Mouse (Mus musculus) MEL-GATA-1-ER (cell line): Measurements from ENCODE around the gene Cgn.

ENCODE experiments used
- DNase-seq: peaks from one replicate; pipeline ENCODE4 v3.0.0-alpha.2; 2012; ENCODE audit warnings: low read depth; ENCODE audit errors: extremely low read depth

Cgn gene

GRCm38 (mm10) chr3:94786367-94786835 is at the start of gene Cgn:
Gene Cgn, minus strand, starts transcription at chr3:94786492.
- peak; percentile 88 for DNase-seq

GRCm38 (mm10) chr3:94835396-94835795 is 49.1 kb upstream of the Cgn start:
- DNase-seq: no peak

GRCm38 (mm10) chr3:94833358-94833757 is 47.1 kb upstream of the Cgn start:
- no peak for DNase-seq

- no peak for DNase-seq
Observed at GRCm38 (mm10) chr3:94832701-94833100, 46.4 kb upstream of the Cgn start.

GRCm38 (mm10) chr3:94832100-94832499 is 45.8 kb upstream of the Cgn start:
- DNase-seq: no peak

GRCm38 (mm10) chr3:94824110-94824509 is 37.8 kb upstream of the Cgn start:
- no peak for DNase-seq

GRCm38 (mm10) chr3:94822082-94822481 is 35.8 kb upstream of the Cgn start:
- no peak for DNase-seq

GRCm38 (mm10) chr3:94821008-94821638 is 34.8 kb upstream of the Cgn start:
- no peak for DNase-seq

GRCm38 (mm10) chr3:94819452-94820425 is 33.4 kb upstream of the Cgn start:
- no peak for DNase-seq

- DNase-seq: no peak
Observed at GRCm38 (mm10) chr3:94817731-94818130, 31.4 kb upstream of the Cgn start.

- no peak for DNase-seq
Observed at GRCm38 (mm10) chr3:94815603-94816002, 29.3 kb upstream of the Cgn start.

- DNase-seq: no peak
Observed at GRCm38 (mm10) chr3:94814663-94815062, 28.4 kb upstream of the Cgn start.

- no peak for DNase-seq
Observed at GRCm38 (mm10) chr3:94814063-94814462, 27.8 kb upstream of the Cgn start.

GRCm38 (mm10) chr3:94813651-94814050 is 27.4 kb upstream of the Cgn start:
- no peak for DNase-seq

GRCm38 (mm10) chr3:94811628-94812027 is 25.3 kb upstream of the Cgn start:
- peak; percentile 55 for DNase-seq

GRCm38 (mm10) chr3:94808296-94808695 is 22.0 kb upstream of the Cgn start:
- no peak for DNase-seq

GRCm38 (mm10) chr3:94804976-94805375 is 18.7 kb upstream of the Cgn start:
- DNase-seq: no peak

- no peak for DNase-seq
Observed at GRCm38 (mm10) chr3:94804146-94804545, 17.9 kb upstream of the Cgn start.

GRCm38 (mm10) chr3:94796181-94796580 is 9.9 kb upstream of the Cgn start:
- DNase-seq: no peak

- no peak for DNase-seq
Observed at GRCm38 (mm10) chr3:94795596-94796140, 9.4 kb upstream of the Cgn start.

- DNase-seq: no peak
Observed at GRCm38 (mm10) chr3:94794359-94794758, 8.1 kb upstream of the Cgn start.

- no peak for DNase-seq
Observed at GRCm38 (mm10) chr3:94793672-94794071, 7.4 kb upstream of the Cgn start.
